Mouse (Mus musculus) R1 (cell line): ENCODE data around the gene Dctn1.

ENCODE experiments used
- DNase-seq: peaks from one replicate; pipeline ENCODE4 v3.0.0-alpha.2; 2018; ENCODE audit warnings: low read depth, low spot score

The Dctn1 gene

GRCm38 (mm10) chr6:83136291-83136880 is 29.3 kb upstream of the Dctn1 start:
- no peak for DNase-seq

- DNase-seq = peak; percentile 56
These were observed 28.7 kb upstream of the Dctn1 start for GRCm38 (mm10) chr6:83136881-83137575.

GRCm38 (mm10) chr6:83137576-83137950 is 28.2 kb upstream of the Dctn1 start:
- DNase-seq = peak; percentile 54

GRCm38 (mm10) chr6:83138056-83138455 is 27.7 kb upstream of the Dctn1 start:
- DNase-seq = no peak

GRCm38 (mm10) chr6:83140044-83140443 is 25.7 kb upstream of the Dctn1 start:
- DNase-seq = no peak

GRCm38 (mm10) chr6:83141636-83142035 is 24.1 kb upstream of the Dctn1 start:
- no peak for DNase-seq

GRCm38 (mm10) chr6:83142211-83142731 is 23.4 kb upstream of the Dctn1 start:
- no peak for DNase-seq

GRCm38 (mm10) chr6:83142886-83143285 is 22.8 kb upstream of the Dctn1 start:
- no peak for DNase-seq

GRCm38 (mm10) chr6:83145209-83145608 is 20.5 kb upstream of the Dctn1 start:
- DNase-seq = no peak

GRCm38 (mm10) chr6:83145805-83146204 is 19.9 kb upstream of the Dctn1 start:
- DNase-seq = no peak

GRCm38 (mm10) chr6:83147280-83147679 is 18.4 kb upstream of the Dctn1 start:
- DNase-seq = no peak

GRCm38 (mm10) chr6:83151721-83152120 is 14.0 kb upstream of the Dctn1 start:
- DNase-seq = no peak

GRCm38 (mm10) chr6:83153038-83153437 is 12.7 kb upstream of the Dctn1 start:
- DNase-seq = no peak

- no peak for DNase-seq
These were observed 12.2 kb upstream of the Dctn1 start for GRCm38 (mm10) chr6:83153485-83153884.

- no peak for DNase-seq
These were observed 10.0 kb upstream of the Dctn1 start for GRCm38 (mm10) chr6:83155552-83156238.

- peak; percentile 87 for DNase-seq
These were observed 9.4 kb upstream of the Dctn1 start, which contains the start of the genes Wdr54 and 1700003E16Rik for GRCm38 (mm10) chr6:83156259-83156684. Wdr54 (minus strand) TSS chr6:83156397. 1700003E16Rik (plus strand) TSS chr6:83156404.

GRCm38 (mm10) chr6:83159456-83159855 is 6.3 kb upstream of the Dctn1 start:
- DNase-seq = peak; percentile 72

GRCm38 (mm10) chr6:83161442-83161841 is 4.3 kb upstream of the Dctn1 start:
- DNase-seq = peak; percentile 25

- DNase-seq = peak; percentile 86
These were observed 3.6 kb upstream of the Dctn1 start for GRCm38 (mm10) chr6:83161921-83162641.

GRCm38 (mm10) chr6:83162701-83163100 is 3.0 kb upstream of the Dctn1 start:
- peak; percentile 91 for DNase-seq

- no peak for DNase-seq
These were observed 604 bp upstream of the Dctn1 start for GRCm38 (mm10) chr6:83165026-83165606.
